Mouse (Mus musculus): ENCODE measurements around the gene Mrpl23. TPM values are rescaled to one million over a fixed set of nuclear protein-coding genes. Genes with fewer than 3 reads are reported as not detected.

Mrpl23 gene
- polyA plus RNA-seq, 1 experiment from 2014 or later, result 11.4 TPM

MicroRNAs within 50 kb of the gene (microRNA counts, 519-probe panel; counts per million panel counts)
- microRNA mmu-miR-675-3p (2,139 counts per million, percentile 32 among the panel's probes with 10 or more counts), microRNA mmu-miR-675-5p (2,166 counts per million, percentile 36 among the panel's probes with 10 or more counts)

Small RNA genes lying within 50 kb of the gene (microRNA-seq; reads per million reads assigned to microRNA genes)
- gene Mir675, result 181 reads per million, percentile 59 among the genes with 10 or more reads in this experiment

Other genes starting within 250 kb of the Mrpl23 start
- not detected in 2 replicates for gene Krtap5-1, start 235.6 kb upstream of the Mrpl23 start, polyA plus RNA-seq (2015; fragmentation: Nextera tagmentation; extraction: Ambion mirVana)
- not detected in 2 replicates for gene Krtap5-4, start 229.1 kb upstream of the Mrpl23 start, polyA plus RNA-seq (2015; fragmentation: Nextera tagmentation; extraction: Ambion mirVana)
- gene Ifitm10, start 158.9 kb upstream of the Mrpl23 start, polyA plus RNA-seq (2015; fragmentation: Nextera tagmentation; extraction: Ambion mirVana), result 1.6 and 2.0 TPM in 2 replicates
- gene Gm49369, start 150.0 kb upstream of the Mrpl23 start, polyA plus RNA-seq (2015; fragmentation: Nextera tagmentation; extraction: Ambion mirVana), result 1.4 and 1.8 TPM in 2 replicates
- 408 and 415 TPM in 2 replicates for gene Ctsd, start 144.6 kb upstream of the Mrpl23 start, polyA plus RNA-seq (2015; fragmentation: Nextera tagmentation; extraction: Ambion mirVana)
- 0.14 TPM in 1 of 2 replicates, not detected in the other for gene Syt8, start 97.8 kb upstream of the Mrpl23 start, polyA plus RNA-seq (2015; fragmentation: Nextera tagmentation; extraction: Ambion mirVana)
- gene Tnni2, start 90.9 kb upstream of the Mrpl23 start, polyA plus RNA-seq (2015; fragmentation: Nextera tagmentation; extraction: Ambion mirVana), result 17.8 and 41.4 TPM in 2 replicates
- gene Lsp1, start 71.9 kb upstream of the Mrpl23 start, polyA plus RNA-seq (2015; fragmentation: Nextera tagmentation; extraction: Ambion mirVana), result 21.6 and 26.2 TPM in 2 replicates
- 13.0 and 31.5 TPM in 2 replicates for gene Tnnt3, start 33.9 kb upstream of the Mrpl23 start, polyA plus RNA-seq (2015; fragmentation: Nextera tagmentation; extraction: Ambion mirVana)
- 602 and 693 TPM in 2 replicates for gene Igf2, start 134.1 kb downstream of the Mrpl23 start, polyA plus RNA-seq (2015; fragmentation: Nextera tagmentation; extraction: Ambion mirVana)
- not detected in 2 replicates for gene Gm49394, start 137.3 kb downstream of the Mrpl23 start, polyA plus RNA-seq (2015; fragmentation: Nextera tagmentation; extraction: Ambion mirVana)
- gene Ins2, start 210.7 kb downstream of the Mrpl23 start, polyA plus RNA-seq (2015; fragmentation: Nextera tagmentation; extraction: Ambion mirVana), result 1.0 and 21.6 TPM in 2 replicates